ENCODE assay signal across 8 mouse cellular contexts in the genomic region with DNA sequence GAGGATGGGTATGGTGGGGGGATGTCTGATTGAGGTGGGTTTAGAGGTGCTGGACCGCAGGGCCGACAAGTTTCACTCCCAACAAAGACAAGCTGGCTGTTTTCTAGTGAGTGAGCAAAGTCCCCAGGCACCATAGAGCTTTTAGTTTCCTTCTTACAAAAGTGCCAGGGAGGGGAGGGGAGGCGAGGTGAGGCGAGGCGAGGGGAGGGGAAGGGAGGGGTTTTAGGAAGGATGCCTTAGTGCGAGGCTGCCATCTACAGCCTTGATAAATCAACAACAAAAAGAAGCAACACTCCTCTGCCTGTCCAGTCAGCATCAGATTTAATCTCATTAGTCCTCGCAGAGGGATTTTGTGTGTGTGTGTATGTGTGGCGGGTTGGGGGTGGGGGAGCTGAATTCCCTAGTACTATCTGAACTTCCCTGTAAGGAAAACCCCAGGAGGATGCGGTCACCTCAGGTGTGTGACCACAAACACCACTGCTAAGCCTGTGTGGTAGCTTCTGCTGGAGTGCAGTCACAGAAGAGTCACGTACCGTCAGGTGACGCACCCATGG.
DNase-seq lines count a peak whose midpoint lies in the region; ATAC-seq and TF ChIP-seq lines count a peak whose summit lies in the region.

No protein-coding gene starts in this region.

- no peaks in the 10 kb centered on the region for H3K4me1 ChIP-seq in heart, adult 2 months (ENCODE audit: control insufficient read depth, insufficient read depth, low read length)
- H3K4me1 ChIP-seq in heart, postnatal 0 days (ENCODE audit: control insufficient read depth, insufficient read depth) = no peaks in the 10 kb centered on the region
- peaks cover 13% of the 10 kb centered on the region for H3K4me1 ChIP-seq in limb, embryonic 13.5 days
- H3K4me1 ChIP-seq in midbrain, embryonic 16.5 days (ENCODE audit: control insufficient read depth, insufficient read depth, low read length) = peaks cover 13% of the 10 kb centered on the region

- TF ChIP-seq CTCF in heart, adult 2 months (IDR thresholded peaks at IDR 0.05) = no peak
- TF ChIP-seq CTCF in heart, postnatal 0 days (IDR thresholded peaks at IDR 0.05; ENCODE audit: low read depth) = no peak

- TF ChIP-seq POLR2A in heart, adult 2 months (IDR thresholded peaks at IDR 0.05; ENCODE audit: insufficient read depth, low read depth, low read length) = no peak

- 0 out of 2 replicates have a peak, but pooled peaks cover 1% of the 10 kb centered on the region for H3K27me3 ChIP-seq in heart, adult 2 months (ENCODE audit: control insufficient read depth, insufficient read depth, low read length)
- H3K27me3 ChIP-seq in heart, postnatal 0 days (ENCODE audit: control insufficient read depth, insufficient read depth, low read length) = no peaks in the 10 kb centered on the region
- peaks cover 15% of the 10 kb centered on the region; the same call in 1 of the 2 replicates for H3K27me3 ChIP-seq in limb, embryonic 13.5 days
- H3K27me3 ChIP-seq in midbrain, embryonic 16.5 days (ENCODE audit: control insufficient read depth, insufficient read depth, low read depth, low read length) = peaks cover 3% of the 10 kb centered on the region; the same call in 1 of the 2 replicates

- DNase-seq in heart, adult 2 months = no peak
- no peak for DNase-seq in heart, postnatal 10 days
- DNase-seq in heart, postnatal 0 days (ENCODE audit: low spot score) = no peak
- no peak for DNase-seq in frontal cortex, postnatal 10 days (ENCODE audit: low spot score in 2 of 2)
- no peak for DNase-seq in ovary, adult 18-20 months (ENCODE audit: low spot score)

- H3K9me3 ChIP-seq in heart, postnatal 0 days (replicated peaks; ENCODE audit: control insufficient read depth, low read length) = no peaks in the 10 kb centered on the region
- no peaks in the 10 kb centered on the region for H3K9me3 ChIP-seq in limb, embryonic 13.5 days
- no peaks in the 10 kb centered on the region for H3K9me3 ChIP-seq in midbrain, embryonic 16.5 days (replicated peaks; ENCODE audit: control insufficient read depth, low read length, poor library complexity, severe bottlenecking)

- H3K36me3 ChIP-seq in heart, adult 2 months (ENCODE audit: control insufficient read depth, insufficient read depth, low read length) = no peaks in the 10 kb centered on the region
- no peaks in the 10 kb centered on the region for H3K36me3 ChIP-seq in heart, postnatal 0 days (replicated peaks; ENCODE audit: control insufficient read depth, insufficient read depth, low read length)
- no peaks in the 10 kb centered on the region for H3K36me3 ChIP-seq in limb, embryonic 13.5 days
- no peaks in the 10 kb centered on the region for H3K36me3 ChIP-seq in midbrain, embryonic 16.5 days (ENCODE audit: control insufficient read depth, insufficient read depth, low read length)

- H3K27ac ChIP-seq in heart, adult 2 months = no peak overlapping the region
- no peak overlapping the region for H3K27ac ChIP-seq in heart, postnatal 0 days (ENCODE audit: low read depth)
- no peak overlapping the region for H3K27ac ChIP-seq in limb, embryonic 13.5 days
- H3K27ac ChIP-seq in midbrain, embryonic 16.5 days (ENCODE audit: low read length) = no peak overlapping the region

- H3K4me2 ChIP-seq in heart, postnatal 0 days (ENCODE audit: low read depth, low read length) = peak overlapping the region; percentile 56
- H3K4me2 ChIP-seq in limb, embryonic 13.5 days (replicated peaks) = peak overlapping the region; percentile 60
- H3K4me2 ChIP-seq in midbrain, embryonic 16.5 days (ENCODE audit: low read length) = peak overlapping the region; percentile 49

- H3K79me2 ChIP-seq in heart, adult 2 months (replicated peaks; ENCODE audit: control insufficient read depth, insufficient read depth, low read length) = no peaks in the 10 kb centered on the region

- no peak for TF ChIP-seq EP300 in heart, adult 2 months (IDR thresholded peaks at IDR 0.05; ENCODE audit: insufficient read depth, low read depth, low read length)
- no peak for TF ChIP-seq EP300 in heart, postnatal 0 days (IDR thresholded peaks at IDR 0.05; ENCODE audit: low read depth)

- peak; percentile 39; the same call in 1 of the 2 replicates for ATAC-seq in common myeloid progenitor, adult 5-6 weeks (replicated peaks; ENCODE audit: low read depth, poor library complexity, severe bottlenecking)
- no peak for ATAC-seq in heart, postnatal 0 days (ENCODE audit: insufficient read depth, low read depth)
- no peak for ATAC-seq in limb, embryonic 13.5 days (ENCODE audit: low FRiP score, low read depth)
- no peak for ATAC-seq in midbrain, embryonic 16.5 days

- WGBS in heart, adult 2 months = 30% methylated on average over 11 of the region's 12 CpGs
- 17% methylated on average over 11 of the region's 12 CpGs for WGBS in heart, postnatal 0 days
- WGBS in limb, embryonic 13.5 days = 10% methylated on average over 12 of the region's 12 CpGs
- WGBS in midbrain, embryonic 16.5 days = 10% methylated on average over 11 of the region's 12 CpGs

- intact Hi-C loops in heart, adult 2 months (cut with DNase I) = no loop called here
- intact Hi-C loops in heart, postnatal 10 days (cut with DNase I) = no loop called here

- H3K9ac ChIP-seq in heart, adult 2 months (ENCODE audit: low read depth, low read length) = no peak overlapping the region
- H3K9ac ChIP-seq in heart, postnatal 0 days (replicated peaks; ENCODE audit: low read depth, low read length) = no peak overlapping the region
- H3K9ac ChIP-seq in limb, embryonic 13.5 days = peak overlapping the region; percentile 25; the same call in 1 of the 2 replicates
- H3K9ac ChIP-seq in midbrain, embryonic 16.5 days (ENCODE audit: low read depth, low read length) = no peak overlapping the region

- 0 out of 2 replicates have a peak overlapping the region, but pooled peaks have one; percentile 5 for H3K4me3 ChIP-seq in heart, adult 2 months
- H3K4me3 ChIP-seq in heart, postnatal 0 days (ENCODE audit: low read depth, low read length) = peak overlapping the region; percentile 28
- H3K4me3 ChIP-seq in limb, embryonic 13.5 days = peak overlapping the region; percentile 28
- H3K4me3 ChIP-seq in midbrain, embryonic 16.5 days (ENCODE audit: low read depth, low read length) = peak overlapping the region; percentile 7
